Mouse (Mus musculus): ENCODE measurements around the gene Ppif.

The Ppif gene

DNA sequence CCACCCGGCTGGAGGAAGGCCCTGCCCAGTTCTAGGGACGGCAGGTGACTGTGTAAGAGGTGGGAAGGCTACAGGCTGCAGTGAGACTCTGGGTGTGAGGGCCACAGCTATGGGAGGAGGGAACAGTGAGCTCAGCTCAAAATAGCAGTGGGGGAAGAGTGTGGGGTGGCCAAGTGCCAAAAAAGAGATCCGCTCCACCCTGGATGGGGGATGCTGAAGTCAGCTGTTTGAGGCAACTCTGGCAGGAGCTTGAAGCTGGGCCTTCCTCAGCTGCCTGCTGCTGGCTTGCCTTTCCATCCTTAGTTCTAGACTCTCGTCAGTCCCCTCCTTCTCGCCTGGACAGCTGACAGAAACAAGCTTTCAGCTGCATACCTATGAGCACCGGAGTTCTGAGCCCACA, 42.6 kb downstream of the Ppif start:
- no peak for DNase-seq (ENCODE audit: low read depth, low spot score)

- no peak for DNase-seq (ENCODE audit: low read depth, low spot score)
Observed at GRCm38 (mm10) chr14:25738591-25739001, 44.6 kb downstream of the Ppif start.

DNA sequence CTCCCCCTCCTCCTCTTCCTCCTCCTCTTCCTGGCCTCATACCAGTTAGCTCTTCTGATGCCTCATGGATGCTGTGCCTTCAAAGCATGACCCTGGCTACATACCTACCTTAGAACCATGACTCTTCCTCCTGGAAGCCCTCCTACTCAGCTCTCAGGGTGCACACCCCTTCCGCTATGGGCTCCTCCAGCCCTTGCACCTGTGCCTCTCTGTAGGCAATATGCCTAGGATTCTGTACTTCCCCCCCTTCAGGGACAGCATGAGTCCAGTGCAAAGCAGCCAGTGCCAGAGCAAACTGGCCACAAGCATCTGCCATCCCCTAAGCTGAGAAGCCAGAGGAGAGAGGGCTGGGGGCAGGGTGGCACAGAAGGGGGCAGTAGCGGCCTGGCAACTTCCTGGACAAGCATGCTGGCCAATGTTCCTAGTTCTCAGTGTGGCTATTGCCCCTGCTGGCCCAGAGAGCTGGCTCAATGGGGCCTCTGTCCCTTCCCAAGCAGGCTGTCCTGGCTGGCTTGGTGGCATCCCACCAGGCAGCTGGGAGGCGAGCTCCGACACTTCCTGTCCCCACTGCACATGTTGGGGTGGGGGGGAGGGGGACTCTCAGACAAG, 46.1 kb downstream of the Ppif start:
- DNase-seq (ENCODE audit: low read depth, low spot score) = no peak

DNA sequence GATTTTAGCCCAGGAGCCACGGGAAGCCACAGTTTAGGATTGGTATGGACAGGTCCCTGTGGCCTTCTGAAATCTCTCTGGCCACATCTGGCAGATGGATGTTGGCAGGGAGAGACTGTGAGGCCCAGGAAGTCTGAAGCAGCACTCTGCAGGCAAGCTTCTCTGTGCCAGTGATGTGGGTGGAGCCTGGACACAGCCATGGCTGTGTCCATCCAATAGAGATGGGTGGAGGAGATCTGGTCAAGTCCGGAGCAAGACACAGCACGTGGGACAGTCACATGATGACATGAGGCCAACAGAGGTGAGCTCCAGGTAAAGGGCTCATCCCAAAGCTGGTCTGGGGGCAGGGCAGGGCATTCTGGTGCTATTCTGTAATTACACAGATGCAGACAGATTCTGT, 47.3 kb downstream of the Ppif start:
- no peak for DNase-seq (ENCODE audit: low read depth, low spot score)

DNA sequence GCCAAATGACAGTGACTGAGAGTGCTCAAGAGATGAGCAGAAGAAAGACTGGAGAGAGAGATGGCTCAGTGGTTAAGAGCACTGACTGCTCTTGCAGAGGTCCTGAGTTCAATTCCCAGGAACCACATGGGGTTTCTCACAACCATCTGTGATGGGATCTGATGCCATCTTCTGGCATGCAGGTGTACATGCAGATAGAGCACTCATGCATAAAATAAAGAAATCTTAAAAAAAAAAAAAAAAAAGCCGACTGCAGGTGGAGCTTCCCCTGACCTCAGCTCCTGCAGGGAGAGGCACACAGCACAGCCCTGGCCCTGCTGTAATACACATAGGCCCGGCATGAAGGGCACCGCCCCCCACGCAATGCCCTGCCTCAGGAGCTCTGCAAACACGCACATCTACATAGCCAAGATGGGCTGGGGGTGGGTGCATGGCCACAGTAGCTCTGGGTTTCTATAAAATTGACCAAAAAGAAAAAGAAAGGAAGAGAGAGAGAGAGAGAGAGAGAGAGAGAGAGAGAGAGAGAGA, 48.0 kb downstream of the Ppif start:
- DNase-seq (ENCODE audit: low read depth, low spot score) = no peak

DNA sequence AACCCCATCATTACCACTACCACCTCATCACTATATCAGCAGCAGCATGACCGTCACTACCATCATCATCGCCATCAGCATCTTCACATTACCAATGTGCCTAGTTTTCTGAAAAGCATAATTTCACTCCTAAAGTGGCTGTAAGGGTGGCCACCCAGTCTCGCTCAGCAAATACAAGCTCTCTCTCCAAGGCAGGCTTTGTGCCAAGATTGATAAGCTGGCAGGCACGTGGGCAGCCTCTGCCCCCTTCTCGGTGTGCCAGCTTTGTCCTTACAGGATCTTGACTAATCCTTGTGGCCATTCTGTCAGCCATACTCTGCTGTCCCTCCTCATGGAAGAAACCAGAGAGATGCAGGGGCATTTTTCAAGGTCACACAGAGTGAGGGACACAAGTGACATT, 49.0 kb downstream of the Ppif start:
- DNase-seq (ENCODE audit: low read depth, low spot score) = no peak

DNA sequence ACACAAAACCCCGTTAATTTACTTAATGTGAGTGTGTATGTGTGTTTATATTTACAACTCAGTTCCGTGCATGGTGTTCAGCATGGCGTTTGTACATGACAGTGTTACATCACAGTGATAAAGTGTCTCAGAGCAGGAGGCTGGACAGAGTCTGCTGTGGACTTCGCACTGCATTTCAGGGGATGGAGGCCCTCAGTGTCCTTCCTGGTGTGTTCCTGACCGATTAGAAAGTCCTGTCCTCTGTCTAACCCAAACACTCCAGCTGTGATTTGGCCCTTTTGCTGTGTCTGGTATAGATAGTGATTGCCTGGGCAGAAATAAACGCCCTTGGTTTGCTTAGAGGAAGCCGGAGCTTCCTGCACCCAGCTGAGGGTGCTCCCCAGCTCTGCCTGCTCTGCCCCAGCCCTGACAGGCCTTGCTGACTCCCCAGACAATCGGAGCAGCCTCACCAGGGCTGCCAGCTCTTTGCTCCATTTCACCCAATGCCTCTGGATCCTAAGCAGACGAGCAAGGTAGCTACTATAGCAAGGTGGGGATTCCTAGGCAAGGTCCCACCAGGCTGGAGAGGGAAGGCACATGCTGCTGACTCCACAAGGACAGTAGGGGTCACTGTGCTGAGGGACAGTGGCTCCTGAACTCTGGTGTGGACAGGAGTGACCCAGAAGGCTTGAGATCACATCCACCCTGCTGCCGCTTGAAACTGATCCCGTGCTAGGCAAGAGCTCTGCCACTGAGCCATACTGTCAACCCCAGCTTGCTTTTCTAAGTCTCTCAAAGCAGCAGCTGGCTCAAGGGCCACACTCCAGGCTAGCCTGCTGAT, 51.6 kb downstream of the Ppif start:
- DNase-seq (ENCODE audit: low read depth, low spot score) = no peak

DNA sequence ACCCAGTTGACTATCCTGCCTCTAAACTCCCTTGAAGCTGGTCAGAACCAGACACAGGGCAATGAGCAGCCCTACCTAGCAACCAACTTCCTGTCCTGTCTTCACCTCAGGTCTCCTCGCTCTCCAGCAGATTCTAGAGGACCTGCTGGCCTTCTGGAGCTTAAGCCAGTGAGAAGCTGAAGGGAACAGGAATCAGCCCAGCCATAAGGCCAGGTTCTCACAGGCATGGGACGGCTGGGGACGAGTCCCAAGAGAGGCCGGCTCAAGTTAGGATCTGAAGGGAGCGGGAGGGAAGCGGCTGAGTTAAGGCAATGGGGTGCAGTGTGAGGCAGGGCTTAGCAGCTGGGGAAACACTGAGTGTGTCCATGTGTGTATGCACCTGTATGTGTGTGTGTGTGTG, 52.4 kb downstream of the Ppif start:
- no peak for DNase-seq (ENCODE audit: low read depth, low spot score)

DNA sequence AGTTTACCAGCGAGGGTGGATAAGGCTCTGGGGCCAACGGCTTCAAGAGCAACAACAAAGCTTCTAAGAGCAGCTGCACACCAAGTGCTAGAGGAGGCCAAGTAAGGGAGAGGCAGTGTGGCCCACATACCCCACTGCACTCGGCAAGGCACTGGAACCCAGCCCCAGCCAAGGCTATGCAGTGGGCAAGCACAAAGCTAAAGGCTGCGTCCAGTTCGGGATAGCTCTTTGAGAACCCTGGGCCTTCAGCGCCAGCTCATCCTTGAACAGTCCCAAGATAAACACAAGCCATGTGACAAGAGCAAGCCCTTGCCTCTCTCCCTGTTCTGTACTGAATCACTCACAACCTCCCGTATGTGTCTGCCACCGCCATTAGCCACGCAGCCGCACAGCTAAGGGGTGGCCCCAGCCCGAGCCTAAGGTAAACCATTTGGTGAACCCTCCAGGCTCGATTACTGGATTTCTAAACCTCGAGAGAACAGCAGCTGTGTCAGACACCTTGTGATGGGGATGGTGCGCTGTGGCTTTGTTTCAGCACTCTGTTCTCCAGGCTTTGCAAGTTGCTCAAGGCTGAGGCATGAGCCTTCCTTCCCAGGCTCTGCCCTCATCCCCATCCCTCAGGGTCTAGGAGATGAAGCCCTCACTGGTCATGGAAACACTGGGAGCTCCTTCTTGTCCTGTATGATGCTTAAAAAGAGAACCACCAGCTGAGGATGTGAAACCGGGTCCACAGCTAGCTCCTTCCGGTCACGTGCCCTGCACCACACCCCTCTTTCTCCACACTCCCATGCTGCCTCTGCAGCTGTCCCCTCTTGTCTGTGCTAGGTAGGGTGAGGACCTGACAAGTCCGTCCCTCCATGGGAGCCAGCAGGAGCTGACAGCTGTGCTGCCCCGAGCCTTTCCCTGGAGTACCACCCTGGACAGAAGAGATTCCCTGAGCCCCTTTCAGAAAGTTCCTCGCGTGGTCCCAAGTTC, 53.3 kb downstream of the Ppif start:
- no peak for DNase-seq (ENCODE audit: low read depth, low spot score)

GRCm38 (mm10) chr14:25747996-25748756, 54.2 kb downstream of the Ppif start:
- no peak for DNase-seq (ENCODE audit: low read depth, low spot score)

- DNase-seq (ENCODE audit: low read depth, low spot score) = no peak
Observed at GRCm38 (mm10) chr14:25749143-25749909, 55.4 kb downstream of the Ppif start.
